Mouse (Mus musculus) hematopoietic stem cell, adult 5-6 weeks (primary cell): Measurements from ENCODE around the gene Gm3336. TPM values are rescaled to one million over a fixed set of nuclear protein-coding genes. Genes with fewer than 3 reads are reported as not detected.

ENCODE experiments used
- ATAC-seq, 2 experiments: fragments of 125-278 bp in 1 of 2; replicated peaks in 1 of 2; 2 replicates each; pipeline ENCODE4 v1.8.0; 2016 to 2017; ENCODE audit warnings: inconsistent platforms in 2 of 2, mild to moderate bottlenecking in 2 of 2, moderate number of reproducible peaks in 2 of 2, low read depth in 1 of 2, moderate TSS enrichment in 1 of 2; ENCODE audit not compliant: low FRiP score in 2 of 2, poor library complexity in 2 of 2, severe bottlenecking in 2 of 2, insufficient read depth in 1 of 2, low TSS enrichment in 1 of 2
- total RNA-seq: library from RNA; stranded (forward); fragments of 172-1452, 232-1000 nt; gene quantifications from 2 replicates; pipeline ENCODE4 v1.2.3, GENCODE M21; 2017

Gm3336 gene
- total RNA-seq, 1 experiment from 2014 or later, result not detected

DNA sequence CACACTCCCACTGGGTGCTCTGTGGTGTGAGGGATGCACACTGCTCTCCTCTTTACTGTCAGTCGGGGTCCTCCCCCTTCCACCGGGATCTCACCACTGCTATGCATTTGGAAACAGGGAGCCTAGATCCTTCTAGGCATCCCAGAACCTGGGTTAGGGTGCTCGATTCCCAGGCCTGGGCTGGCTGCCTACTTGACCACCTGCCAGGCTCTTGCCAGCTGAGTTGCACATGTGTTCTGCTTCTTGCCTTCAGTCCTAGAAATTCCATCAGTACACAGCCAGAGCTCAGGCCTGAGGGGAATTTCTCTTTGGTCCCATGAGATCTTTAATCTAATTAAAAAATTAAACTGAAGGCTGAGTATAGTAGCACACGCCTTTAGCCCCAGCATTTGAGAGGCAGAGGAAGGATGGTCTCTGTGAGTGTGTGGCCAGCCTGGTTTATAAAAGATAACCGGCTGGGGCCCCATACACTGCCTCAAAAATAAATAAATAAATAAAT is 28.4 kb upstream of the Gm3336 start:
- no peak for ATAC-seq

DNA sequence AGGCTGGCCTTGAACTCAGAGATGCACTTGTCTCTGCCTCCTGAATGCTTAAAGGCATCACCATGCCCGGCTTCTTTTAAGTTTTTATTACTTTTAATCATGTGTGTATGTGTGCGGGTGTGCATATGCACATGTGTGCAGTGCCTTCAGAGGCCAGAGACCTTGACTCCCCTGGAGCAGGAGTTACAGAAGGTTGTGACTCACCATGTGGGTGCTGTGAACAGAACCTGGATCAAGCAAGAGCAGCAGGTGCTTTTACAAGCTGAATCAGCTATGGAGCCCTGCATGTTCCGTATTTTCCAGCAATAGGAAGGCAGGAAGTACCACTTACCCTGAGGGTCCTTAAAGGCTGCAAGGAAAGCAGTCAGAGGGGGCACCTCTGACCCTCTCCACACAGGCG is 27.1 kb upstream of the Gm3336 start:
- ATAC-seq, result no peak

DNA sequence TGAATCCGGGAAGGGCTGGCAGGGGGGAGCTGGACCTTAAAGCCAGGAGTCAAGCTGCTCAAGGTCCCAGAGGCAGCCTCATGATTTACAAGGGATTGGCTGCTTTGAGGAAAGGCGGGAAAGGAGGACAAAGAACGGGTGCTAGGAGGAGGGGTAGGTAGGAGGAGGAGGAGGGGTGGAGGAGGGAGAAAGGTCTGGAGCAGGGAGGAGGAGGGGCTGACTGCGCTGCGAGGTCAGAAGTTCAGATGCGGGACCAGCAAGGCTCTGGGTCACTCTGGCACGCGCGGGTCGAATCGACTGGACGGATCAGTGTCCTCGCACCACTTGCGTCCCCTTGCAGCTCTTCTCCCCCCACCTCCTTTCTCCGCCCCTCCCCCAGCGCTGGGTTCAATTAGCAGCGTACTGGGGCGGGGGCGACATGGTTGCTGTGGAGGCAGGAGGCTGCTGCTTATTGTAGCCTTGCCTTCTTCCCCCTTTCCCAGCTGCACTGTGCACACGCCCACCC is 26.6 kb upstream of the Gm3336 start:
- ATAC-seq, result no peak

DNA sequence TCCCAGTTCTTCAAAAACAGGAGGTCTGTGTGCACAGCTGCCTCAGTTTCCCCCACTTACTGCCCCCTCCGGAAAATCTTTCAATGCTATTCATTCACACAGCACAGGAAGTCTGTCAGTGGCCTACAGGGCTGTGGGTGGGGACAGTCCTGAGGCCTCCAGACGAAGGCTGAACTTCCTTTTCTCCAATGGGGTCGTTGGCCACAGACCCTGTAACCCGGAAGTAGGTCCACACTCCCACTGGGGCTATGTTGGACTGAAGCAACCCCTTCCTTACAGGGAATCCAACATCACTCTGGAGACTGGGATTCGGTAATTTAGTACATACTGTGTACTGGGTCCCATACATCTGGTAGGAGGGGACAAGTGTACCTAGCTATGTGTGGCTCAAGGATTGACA is 24.7 kb upstream of the Gm3336 start:
- ATAC-seq, result no peak

DNA sequence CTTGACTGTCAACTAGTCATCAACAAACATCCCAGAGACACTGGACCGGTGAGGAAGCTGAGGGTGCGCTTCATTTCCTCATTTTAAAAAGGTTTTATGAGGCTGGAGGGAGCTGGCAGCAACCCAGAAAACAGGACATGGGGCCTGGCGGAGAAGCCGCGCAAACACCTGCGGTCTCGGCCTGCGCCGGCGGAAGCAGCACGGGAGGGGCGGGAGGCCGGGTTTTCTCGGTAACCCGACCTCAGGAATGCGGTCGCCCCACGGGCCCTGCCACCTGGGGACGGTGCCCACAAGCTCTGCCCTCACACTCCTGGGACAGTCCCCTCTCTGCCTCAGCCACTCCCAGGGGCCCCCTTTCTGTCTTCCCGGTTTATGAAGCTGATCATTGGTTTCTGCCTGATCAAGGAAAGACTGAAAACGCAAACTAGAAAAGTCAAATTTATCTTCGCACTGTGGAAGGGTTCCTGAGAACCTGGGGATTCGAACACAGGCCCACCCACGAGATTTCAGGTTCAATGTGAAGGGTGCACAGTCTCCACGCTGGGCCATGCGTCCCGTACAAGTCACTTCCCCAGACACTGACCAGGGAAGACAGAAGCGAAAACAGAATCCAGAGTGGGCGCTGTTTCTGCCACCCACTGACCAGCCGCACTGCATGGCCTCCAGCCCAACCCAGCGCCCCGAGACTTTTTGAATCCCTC is 22.9 kb upstream of the Gm3336 start:
- peak; percentile 20 to 22 for ATAC-seq

DNA sequence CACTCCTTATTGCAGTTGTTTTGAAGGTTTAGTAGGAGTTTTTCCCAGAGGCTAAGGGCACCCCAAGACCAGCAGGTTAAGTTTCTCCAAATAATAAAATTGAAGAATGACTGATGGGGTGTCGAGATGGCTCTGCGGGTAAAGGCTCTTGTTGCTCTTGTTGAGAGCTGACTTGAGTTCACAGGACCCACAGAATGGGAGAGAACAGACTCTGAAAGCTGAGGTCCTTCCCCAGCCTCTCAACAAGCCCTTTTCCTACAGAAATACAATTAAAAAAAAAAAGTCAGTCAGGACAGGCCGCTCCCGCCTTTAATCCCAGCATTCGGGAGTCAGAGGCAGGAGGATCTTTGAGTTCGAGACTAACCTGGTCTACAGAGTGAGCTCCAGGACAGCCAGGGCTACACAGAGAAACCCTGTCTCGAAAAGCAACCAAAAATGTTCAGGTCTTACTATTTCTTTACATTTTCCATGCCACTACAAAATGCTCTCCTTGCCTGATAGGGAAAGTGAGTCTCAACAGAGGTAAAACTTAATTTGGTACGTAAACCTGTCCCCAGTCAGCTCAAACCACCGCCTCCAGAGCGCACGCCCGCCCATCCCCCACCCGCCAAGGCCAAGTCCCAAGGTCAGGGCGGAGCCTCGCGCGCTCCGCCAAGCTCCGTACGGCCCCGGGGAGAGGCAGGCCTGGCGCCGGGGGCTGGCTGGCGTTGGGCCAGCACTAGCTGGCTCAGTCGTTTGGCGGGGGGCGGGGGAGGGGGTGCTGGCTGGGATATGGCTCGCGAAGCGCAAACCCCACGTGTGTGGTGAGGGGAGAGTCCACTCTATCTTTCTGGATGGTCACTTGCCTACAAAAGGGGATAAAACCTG is 22.1 kb upstream of the Gm3336 start:
- ATAC-seq, result no peak

DNA sequence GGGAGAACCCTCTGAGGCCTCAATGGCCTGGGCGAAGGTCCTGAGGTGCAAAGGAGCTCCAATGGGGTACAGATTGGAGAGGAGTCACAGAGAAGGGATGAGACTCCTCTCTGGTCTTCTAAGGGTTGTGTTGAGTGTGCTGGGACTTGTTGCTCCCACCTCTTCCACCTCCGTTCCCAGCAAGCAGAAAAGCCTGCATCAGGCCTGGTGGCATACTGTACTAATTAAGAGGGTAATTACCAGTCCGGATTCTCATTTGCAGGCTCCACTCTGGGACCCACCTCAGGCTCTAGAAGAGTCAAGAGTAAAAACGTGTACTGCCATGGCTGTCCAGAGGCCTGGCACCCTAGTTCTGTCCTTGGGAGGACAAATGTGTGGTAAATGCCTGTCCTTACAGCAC is 21.4 kb upstream of the Gm3336 start:
- no peak for ATAC-seq

DNA sequence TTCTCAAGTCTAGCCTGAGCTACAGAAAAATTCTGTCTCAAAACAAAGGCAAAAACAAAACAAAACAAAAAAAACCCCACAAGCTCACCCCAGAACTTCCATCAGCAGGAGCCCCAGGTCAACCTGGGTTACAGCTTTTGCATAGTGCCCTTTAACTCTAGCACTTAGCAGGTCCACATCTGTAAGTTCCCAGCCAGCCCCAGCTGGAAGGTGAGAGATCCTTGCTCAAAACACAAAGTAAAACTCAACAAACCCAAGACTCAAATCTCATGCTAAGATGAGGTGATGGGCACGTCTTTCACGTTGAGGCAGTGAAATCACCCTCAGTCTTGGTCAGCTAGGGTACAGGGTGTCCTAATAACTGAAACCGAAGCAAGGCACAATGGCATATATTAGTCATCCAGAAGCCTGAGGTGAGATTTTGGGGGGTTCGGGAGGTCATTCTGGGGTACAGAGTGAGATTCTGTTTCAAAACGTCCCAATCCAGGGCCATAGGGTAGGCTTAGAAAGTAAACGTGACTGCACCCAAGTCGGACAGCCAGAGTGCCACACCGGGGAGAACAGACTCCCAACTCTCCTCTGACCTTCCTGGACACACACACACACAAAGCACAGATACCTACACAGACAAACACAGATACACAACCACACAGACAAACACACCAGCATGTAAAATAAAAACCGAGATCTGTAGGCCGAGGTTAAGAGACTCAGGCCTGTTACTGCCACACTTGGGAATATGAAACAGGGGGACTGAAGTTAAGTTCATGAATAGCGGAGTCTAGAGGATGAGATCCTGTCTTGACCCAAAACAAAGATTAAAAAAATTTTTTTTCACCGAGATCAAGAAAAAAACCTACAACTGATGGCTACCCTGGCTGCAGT is 20.7 kb upstream of the Gm3336 start:
- ATAC-seq, result no peak

DNA sequence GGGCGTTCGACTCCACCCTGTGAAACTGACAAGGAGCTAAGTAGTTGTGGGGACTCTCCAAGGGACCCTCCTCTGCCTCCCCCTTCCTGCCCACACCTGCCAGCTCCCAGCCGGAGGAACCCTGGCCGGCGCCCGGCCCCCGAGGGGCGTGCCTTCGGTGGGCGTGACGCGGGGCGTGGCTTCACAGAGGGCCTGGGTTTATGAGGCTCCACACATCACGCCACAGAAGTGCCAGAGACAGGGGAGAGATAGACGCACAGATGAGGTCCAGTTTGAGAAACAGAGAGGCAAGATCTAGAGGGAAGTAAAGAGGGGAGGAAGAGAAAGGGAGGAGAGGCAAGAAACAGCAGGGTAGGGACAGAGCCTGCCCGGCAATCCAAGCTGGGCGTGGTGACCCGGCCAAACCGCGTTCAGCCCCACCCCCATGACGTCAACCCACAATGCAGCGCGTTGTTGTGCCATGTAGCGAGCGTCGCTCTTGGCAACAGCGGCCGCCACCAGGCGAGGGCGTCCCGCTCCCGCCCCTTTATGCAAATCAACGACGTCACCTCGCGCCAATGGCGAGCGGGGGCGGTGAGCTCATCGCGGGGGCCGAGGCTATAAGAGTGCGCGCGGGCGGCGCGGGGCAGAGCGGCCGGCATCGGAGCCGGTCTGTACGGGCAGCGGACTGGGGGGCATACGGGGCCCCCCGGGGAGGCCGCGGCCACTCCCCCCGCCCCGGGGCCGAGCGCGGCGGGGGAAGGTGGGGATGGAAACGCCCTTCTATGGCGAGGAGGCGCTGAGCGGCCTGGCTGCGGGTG is 19.8 kb upstream of the Gm3336 start, which contains the start of gene Jund:
Gene Jund, plus strand, starts transcription at position 640 of the 800 bp plus-strand sequence.
- peak; percentile 43 for ATAC-seq

DNA sequence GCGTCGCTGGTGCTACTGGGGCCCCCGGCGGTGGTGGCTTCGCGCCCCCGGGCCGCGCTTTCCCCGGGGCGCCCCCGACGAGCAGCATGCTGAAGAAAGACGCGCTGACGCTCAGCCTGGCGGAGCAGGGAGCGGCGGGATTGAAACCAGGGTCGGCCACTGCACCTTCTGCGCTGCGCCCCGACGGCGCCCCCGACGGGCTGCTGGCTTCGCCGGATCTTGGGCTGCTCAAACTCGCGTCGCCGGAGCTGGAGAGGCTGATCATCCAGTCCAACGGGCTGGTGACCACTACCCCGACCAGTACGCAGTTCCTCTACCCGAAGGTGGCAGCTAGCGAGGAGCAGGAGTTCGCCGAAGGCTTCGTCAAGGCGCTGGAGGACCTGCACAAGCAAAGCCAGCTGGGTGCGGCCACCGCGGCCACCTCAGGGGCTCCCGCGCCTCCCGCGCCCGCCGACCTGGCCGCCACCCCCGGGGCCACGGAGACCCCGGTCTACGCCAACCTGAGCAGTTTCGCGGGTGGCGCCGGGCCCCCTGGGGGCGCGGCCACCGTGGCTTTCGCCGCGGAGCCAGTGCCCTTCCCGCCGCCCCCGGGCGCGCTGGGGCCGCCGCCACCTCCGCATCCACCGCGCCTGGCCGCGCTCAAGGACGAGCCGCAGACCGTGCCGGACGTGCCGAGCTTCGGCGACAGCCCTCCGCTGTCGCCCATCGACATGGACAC is 19.1 kb upstream of the Gm3336 start:
- peak in 1 of 2 experiments; percentile 10; a peak in 2 of 4 replicates for ATAC-seq

DNA sequence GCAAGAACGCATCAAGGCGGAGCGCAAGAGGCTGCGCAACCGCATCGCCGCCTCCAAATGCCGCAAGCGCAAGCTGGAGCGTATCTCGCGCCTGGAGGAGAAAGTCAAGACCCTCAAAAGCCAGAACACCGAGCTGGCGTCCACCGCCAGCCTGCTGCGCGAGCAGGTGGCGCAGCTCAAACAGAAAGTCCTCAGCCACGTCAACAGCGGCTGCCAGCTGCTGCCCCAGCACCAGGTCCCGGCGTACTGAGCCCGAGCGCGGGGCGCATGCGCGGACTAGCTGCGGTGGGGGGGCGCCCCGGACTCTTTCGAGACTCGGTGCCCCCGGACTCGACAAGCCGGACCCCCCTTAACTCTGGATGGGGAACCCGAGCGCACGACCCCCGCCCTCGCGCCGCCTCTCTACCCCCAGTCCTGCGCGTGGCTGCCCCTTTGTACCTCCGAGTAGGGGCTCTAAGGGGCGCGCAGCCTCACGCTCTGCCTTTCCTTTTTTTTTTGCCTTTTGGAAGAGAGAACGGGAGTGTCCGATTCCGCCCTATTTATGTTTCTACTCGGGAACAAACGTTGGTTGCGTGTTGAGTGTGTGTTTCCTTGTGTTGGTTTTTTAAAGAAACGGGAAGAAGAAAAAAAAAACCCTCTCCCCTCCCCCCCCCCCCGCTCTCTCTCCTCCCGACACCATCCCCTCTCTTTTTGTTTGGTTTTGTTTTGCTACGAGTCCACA is 18.3 kb upstream of the Gm3336 start:
- no peak for ATAC-seq

DNA sequence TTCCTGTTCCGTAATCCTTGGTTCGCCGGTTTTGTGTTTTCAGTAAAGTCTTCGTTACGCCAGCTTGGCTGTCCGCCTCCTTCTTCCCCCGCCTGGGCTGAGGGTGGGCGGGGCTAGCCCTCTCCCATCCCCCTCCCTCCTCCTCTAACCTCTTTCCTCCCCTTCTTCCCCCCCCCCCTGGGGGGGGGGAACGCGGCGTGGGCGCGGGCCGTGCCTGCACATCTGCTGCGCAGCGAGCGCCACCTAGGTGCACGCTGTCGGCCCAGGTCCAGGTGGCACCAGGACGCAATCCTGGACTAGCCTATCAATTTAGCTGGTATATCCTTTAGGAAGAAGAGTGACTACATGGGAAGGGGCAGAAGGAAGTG is 17.8 kb upstream of the Gm3336 start:
- peak; percentile 2 to 4; a peak in 2 of 4 replicates for ATAC-seq

DNA sequence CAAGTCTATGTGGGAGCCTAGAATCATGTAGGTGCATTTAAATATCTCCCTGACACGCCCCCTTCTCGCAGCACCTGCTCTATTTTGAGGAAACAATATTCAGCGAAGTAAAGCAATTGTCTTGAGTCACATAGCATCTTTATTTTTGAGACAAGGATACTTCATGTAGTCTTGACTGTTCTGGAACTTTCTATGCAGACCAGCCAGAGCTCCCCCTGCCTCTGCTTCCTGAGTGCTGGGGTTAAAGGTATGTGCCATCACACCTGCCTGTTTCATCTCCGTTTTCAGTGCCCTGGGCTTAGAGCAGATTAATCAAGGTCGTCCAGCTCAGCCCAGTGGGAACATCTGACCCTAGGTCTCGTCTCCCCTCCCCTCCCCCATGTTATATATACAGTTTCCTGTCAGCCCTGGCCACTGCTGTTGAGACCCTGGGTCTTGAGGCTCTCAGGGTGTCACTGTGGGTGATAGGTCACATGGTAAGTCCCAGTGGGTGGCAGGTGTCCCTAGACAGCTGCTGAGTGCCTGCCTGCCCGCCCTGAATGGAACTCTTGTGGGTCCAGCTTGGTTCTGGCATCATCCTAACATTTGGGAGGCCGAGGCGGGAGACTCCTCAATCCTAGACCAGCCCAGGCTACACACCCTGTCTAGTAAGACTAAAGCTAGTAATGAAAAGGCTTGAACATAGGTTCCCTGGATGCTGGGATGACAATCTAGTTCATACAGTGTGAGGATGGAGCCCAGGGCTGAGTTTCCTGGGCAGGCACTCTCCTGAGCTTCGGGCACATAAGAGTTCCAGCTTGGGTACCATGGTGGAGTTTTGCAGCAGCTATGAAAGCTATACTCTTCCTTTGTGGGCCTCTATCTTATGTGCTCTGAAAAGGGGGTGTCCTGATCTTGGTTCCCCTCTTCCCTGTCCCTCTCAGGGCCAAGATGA is 17.0 kb upstream of the Gm3336 start:
- ATAC-seq, result no peak; a peak in 1 of 4 replicates

DNA sequence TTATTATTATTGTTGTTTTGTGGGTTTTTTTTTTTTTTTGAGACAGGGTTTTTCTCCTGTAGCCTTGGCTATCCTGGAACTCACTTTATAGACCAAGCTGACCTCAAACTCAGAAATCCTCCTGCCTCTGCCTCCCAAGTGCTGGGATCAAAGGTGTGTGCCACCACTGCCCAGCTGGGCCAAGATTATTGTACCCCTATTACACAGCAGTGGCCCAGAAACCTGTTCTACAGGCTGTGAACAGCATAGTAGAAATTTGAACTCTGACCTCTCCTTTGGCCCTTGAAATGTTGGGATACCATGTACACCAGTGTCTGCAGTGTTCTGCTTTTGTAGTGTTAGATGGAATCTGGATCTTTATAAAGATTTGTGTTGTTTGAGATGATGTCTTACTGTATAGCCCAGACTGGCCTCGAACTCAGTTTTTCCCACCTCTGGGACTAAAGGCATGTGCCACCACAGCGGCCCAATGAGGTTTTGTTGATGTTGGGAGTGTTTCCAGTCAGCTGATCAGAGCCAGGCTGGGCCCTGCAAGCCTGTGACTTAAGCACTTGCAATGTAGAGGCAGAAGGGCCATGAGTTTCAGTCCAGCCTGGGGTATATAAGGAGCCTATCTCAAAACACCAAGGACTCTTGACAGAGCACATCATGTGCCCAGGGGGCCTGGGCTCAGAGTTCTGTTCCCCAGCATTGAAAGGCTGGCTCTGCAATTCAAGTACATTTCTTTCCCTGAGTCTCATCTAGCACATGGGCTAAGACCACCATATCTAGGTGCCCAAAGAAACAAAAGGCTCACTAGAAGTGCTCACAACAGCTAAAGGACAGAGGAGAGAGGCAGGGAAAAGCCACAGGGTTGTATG is 16.1 kb upstream of the Gm3336 start:
- no peak for ATAC-seq
